Mouse (Mus musculus) bone marrow, adult 2 months (tissue): Measurements from ENCODE around the gene Rrp36. TPM values are rescaled to one million over a fixed set of nuclear protein-coding genes. Genes with fewer than 3 reads are reported as not detected.

Experiments used
- H3K27ac ChIP-seq: fragments of 200-500 bp; 2 replicates; pipeline ENCODE4 v1.5.1; 2012; ENCODE audit warnings: low read depth, mild to moderate bottlenecking, control low read depth, inconsistent platforms, low read length; ENCODE audit not compliant: control insufficient read depth, poor library complexity, insufficient read depth
- H3K4me1 ChIP-seq: fragments of 200-500 bp; 2 replicates; pipeline ENCODE4 v1.6.1; 2011; ENCODE audit warnings: low read length; ENCODE audit not compliant: control insufficient read depth, insufficient read depth
- H3K4me3 ChIP-seq: fragments of 200-500 bp; replicated peaks from 2 replicates; pipeline ENCODE3; 2011; ENCODE audit warnings: mild to moderate bottlenecking, low read depth, low read length, control low read depth; ENCODE audit not compliant: control insufficient read depth
- CTCF ChIP-seq: fragments of 200-500 bp; IDR thresholded peaks from 2 replicates; pipeline ENCODE4 v1.5.1; 2011; ENCODE audit warnings: low read length, control low read depth; ENCODE audit not compliant: control insufficient read depth, insufficient read depth
- POLR2A ChIP-seq: fragments of 200-500 bp; IDR thresholded peaks from 2 replicates; pipeline ENCODE4 v1.6.1; 2011; ENCODE audit warnings: low read depth, mild to moderate bottlenecking, control low read depth, low read length, borderline replicate concordance; ENCODE audit not compliant: control insufficient read depth
- WGBS: fragments of 180-500 bp; shearing (Covaris S2); methylation state at CpG from one replicate; pipeline ENCODE4 v1.1.7; 2018; 5-methylcytosine and 5-hydroxymethylcytosine counted together
- polyA plus RNA-seq: library from polyadenylated mRNA; stranded (reverse); fragments of >200 nt; gene quantifications from 2 replicates; pipeline ENCODE4 v1.2.4, GENCODE M21; 2011; ENCODE audit warnings: low replicate concordance; ENCODE audit not compliant: missing spikeins, insufficient read depth, insufficient read length

The Rrp36 gene
- polyA plus RNA-seq, 1 experiment: 23.3 TPM

DNA sequence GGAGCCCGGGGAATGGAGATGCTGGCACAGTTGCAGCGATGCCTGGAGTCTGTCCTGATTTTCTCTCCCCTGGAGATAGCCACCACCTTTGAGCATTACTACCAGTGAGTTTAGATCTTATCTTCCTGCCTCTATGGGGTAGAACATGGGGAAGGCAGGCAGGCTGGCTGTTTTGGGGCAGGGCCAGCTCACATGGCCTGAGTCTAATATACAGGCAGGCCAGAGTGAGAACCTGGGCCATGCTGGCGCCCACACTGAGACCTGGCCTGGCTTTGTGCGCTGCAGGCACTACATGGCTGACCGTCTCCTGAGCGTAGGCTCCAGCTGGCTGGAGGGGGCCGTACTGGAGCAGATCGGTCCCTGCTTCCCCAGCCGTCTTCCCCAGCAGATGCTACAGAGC lies 12.8 kb downstream of the Rrp36 start:
- no peaks in the 10 kb centered on the region for H3K4me1 ChIP-seq
- 95% methylated on average over 9 of the region's 9 CpGs for WGBS
- no peak overlapping the region for H3K27ac ChIP-seq
- no peak overlapping the region for H3K4me3 ChIP-seq
- TF ChIP-seq POLR2A (no peak), CTCF (no peak)

DNA sequence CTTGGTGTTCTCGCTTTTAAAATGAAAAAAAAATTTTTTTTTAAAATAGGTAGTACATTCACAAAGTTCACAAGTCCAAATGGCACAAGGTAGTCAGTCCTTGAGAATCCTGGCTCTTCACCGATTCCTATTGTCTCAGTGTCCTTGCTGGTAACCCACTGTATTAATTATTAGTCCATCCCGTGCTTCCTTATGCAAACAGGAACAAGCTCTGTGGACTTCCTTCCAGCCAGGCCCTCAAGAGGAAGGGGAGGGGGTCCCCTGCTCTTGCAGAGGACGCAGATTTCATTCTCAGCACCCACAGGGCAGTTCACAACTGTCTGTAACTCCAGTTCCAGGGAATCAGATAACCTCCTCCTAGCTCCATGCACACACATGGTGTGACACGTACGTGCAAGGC lies 18.1 kb downstream of the Rrp36 start:
- Histone ChIP-seq H3K4me1 (no peaks in the 10 kb centered on the region), H3K4me3 (no peak overlapping the region), H3K27ac (no peak overlapping the region)
- no peak for TF ChIP-seq CTCF
- WGBS: 67% methylated on average over 6 of the region's 6 CpGs

DNA sequence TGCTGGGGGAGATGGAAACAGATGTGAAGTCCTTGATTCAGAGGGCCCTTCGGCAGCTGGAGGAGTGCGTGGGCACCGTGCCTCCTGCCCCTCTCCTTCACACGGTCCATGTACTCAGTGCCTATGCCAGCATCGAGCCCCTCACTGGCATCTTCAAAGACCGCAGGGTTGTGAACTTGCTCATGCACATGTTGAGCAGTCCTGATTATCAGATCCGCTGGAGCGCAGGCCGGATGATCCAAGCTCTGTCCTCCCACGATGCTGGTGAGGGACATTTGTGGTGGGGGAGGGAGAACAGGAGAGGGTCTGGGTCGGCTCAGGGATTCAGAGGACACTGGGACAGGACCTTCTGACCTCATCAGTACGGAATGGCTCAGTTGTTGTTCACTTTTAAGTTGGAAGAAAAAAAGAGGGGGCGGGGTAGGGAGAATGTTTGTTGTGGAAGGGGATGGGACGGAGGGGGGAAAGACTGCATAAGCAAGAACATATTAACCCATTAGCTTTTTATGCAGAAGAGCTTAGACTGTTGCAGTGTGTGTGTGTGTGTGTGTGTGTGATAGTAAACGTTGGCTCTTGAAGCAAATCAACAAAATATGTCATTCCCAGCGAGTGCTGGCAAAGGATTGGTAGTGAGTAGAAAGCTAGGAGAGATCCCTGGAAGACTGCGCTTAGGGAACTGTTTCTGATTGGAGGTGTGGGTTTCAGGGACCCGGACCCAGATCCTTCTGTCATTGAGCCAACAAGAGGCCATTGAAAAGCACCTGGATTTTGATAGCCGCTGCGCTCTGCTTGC lies 22.2 kb downstream of the Rrp36 start:
- Histone ChIP-seq H3K4me3 (no peak overlapping the region), H3K4me1 (peaks cover 3% of the 10 kb centered on the region; the same call in 1 of the 2 replicates), H3K27ac (no peak overlapping the region)
- TF ChIP-seq CTCF: no peak
- no peak for TF ChIP-seq POLR2A
- WGBS: 85% methylated on average over 20 of the region's 20 CpGs

DNA sequence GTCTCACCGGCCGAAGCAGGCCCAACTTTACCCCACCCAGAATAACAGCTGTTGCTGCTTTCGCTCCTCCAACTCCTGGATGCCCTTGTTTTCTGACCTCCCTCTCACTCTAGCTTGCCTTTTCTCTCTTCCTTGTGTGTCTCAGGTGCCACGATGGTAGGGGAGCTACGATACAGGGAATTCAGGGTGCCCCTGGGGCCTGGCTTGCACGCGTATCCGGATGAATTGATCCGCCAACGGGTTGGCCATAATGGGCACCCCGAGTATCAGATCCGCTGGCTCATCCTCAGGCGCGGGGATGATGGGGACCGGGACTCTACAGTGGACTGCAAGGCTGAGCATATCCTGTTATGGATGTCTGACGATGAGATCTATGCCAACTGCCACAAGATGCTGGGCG lies 22.9 kb downstream of the Rrp36 start:
- no peak overlapping the region for H3K27ac ChIP-seq
- TF ChIP-seq CTCF: no peak
- no peak for TF ChIP-seq POLR2A
- peaks cover 3% of the 10 kb centered on the region; the same call in 1 of the 2 replicates for H3K4me1 ChIP-seq
- 72% methylated on average over 17 of the region's 17 CpGs for WGBS
- H3K4me3 ChIP-seq: no peak overlapping the region

DNA sequence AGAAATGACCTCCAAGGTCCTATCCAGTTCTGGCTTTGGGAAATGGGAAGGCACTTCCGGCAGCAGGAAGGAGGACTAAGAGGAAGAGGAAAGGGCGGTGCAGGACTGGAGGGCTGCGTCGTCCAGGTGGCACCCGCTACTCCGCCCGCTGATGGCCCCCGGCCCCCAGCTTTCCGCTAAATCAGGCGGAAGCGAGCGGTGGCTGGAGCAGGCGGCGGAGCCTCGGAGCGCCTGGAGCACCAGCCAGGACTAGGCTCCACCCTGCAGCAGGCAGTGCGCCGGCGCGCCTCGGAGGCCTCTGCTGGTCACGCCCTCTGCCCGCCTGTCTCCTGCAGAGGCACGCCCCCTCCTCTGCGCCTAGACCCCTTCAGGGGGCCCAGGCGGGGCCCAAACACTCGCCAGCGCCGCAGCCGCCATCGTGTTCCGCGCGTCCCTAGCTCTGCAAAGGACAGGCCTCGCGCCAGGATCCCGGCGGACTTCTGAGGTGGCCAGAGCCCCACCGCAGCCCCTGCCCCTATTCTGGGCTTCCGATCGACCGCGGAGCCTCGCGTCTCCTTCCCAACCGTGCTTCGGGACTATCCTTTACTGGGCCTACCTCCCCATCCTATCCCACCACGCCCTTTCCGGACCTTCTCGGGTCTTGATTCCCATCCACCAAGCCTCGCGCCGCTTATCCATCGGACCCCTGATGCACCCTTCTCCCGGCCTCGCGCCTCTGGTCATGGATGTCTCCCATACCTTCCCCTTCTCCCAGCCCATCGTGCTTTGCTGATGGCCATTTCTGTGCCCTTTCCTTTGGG lies 23.7 kb downstream of the Rrp36 start, which contains the start of gene Cul7:
Cul7 (plus strand) TSS at position 106 of the 800 bp plus-strand sequence.
- peaks cover 3% of the 10 kb centered on the region; the same call in 1 of the 2 replicates for H3K4me1 ChIP-seq
- TF ChIP-seq CTCF (no peak), POLR2A (peak; percentile 64; the same call in 1 of the 2 replicates)
- under 1% methylated on average over 58 of the region's 58 CpGs for WGBS
- H3K4me3 ChIP-seq: peak within 1 kb of the TSS; percentile 73
- peak within 1 kb of the TSS; percentile 75 for H3K27ac ChIP-seq

DNA sequence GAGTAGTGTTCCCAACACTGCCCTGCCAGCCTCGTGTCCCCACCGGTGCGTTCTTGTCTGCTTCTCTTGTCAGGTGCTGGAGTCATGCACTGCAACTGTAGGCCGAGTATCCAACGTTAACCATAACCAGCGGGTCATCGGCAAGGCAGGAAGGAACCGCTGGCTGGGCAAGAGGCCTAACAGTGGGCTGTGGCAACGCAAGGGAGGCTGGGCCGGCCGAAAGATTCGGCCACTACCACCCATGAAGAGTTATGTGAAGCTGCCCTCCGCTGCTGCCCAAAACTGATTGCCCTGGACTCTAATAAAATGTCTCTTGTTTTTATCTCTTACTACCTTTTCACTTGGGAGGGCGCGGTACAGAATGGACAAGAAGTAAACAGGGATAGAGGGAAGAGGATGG lies 24.3 kb downstream of the Rrp36 start:
- no peak for TF ChIP-seq POLR2A
- TF ChIP-seq CTCF: no peak
- Histone ChIP-seq H3K27ac (peak overlapping the region; percentile 75), H3K4me1 (peaks cover 3% of the 10 kb centered on the region; the same call in 1 of the 2 replicates), H3K4me3 (peak overlapping the region; percentile 73)
- WGBS: 32% methylated on average over 15 of the region's 15 CpGs

DNA sequence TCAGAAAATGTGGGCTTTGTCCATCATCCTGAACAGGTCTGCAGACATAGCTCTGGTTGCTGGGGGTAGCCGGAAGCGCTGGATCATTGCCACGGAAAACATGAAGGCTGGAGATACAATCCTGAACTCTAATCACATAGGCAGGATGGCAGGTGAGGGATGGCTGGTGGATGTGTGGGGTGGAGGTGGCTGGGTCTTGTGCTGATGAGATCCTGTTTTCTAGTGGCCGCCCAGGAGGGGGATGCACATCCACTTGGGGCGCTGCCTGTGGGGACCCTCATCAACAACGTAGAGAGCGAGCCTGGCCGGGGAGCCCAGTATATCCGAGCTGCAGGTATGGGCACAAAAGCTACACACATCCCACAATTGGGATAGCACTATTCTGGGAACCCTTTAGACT lies 25.7 kb downstream of the Rrp36 start:
- Histone ChIP-seq H3K4me1 (peaks cover 3% of the 10 kb centered on the region; the same call in 1 of the 2 replicates), H3K4me3 (no peak overlapping the region)
- WGBS: 93% methylated on average over 9 of the region's 9 CpGs

DNA sequence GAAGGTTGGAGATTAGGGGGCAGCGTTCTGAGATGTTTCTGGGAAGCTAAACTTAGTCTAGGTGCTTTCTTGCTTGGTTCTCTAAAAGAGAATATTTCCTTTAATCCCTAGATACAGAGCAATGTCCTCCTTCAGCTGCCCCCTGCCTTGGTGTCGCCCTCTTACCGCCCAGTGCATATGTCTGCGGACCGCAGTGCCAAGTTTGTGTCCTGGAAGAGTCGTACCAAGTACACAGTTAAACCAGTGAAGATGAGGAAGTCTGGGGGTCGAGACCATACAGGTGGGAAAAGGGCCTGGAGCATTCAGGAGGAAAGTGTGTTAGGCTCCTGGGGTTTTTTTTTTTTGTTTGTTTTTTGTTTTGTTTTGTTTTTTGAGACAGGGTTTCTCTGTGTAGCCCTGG lies 26.9 kb downstream of the Rrp36 start:
- WGBS: 83% methylated on average over 7 of the region's 7 CpGs
- TF ChIP-seq POLR2A: no peak
- TF ChIP-seq CTCF: no peak
- Histone ChIP-seq H3K27ac (no peak overlapping the region), H3K4me1 (peaks cover 3% of the 10 kb centered on the region; the same call in 1 of the 2 replicates), H3K4me3 (no peak overlapping the region)

More for the DNA sequence above, 25.7 kb downstream of the Rrp36 start:
- no peak for TF ChIP-seq POLR2A
- no peak for TF ChIP-seq CTCF
- H3K27ac ChIP-seq: no peak overlapping the region
